Mouse (Mus musculus) lung, postnatal 14 days (tissue): ENCODE results near the gene Sumo2.
"Not testable (repeated sequence)": the region's sequence is repeated elsewhere in the genome, so short reads cannot be mapped to it uniquely, and the experiment has no call there.

Source experiments
- DNase-seq: peaks from one replicate; pipeline ENCODE4 v3.0.0; 2021

Gene Sumo2

GRCm38 (mm10) chr11:115518693-115519092, 17.4 kb downstream of the Sumo2 start:
- no peak for DNase-seq

GRCm38 (mm10) chr11:115516942-115517341, 19.1 kb downstream of the Sumo2 start:
- no peak for DNase-seq

GRCm38 (mm10) chr11:115515021-115515420, 21.1 kb downstream of the Sumo2 start:
- no peak for DNase-seq

GRCm38 (mm10) chr11:115514238-115514663, 21.8 kb downstream of the Sumo2 start, which contains the start of gene Jpt1:
Jpt1 (minus strand) TSS chr11:115514387.
- peak; percentile 95 for DNase-seq

- peak; percentile 44 for DNase-seq
These were observed 22.5 kb downstream of the Sumo2 start for GRCm38 (mm10) chr11:115513271-115514237.

- peak; percentile 45 for DNase-seq
These were observed 23.5 kb downstream of the Sumo2 start for GRCm38 (mm10) chr11:115512407-115513183.

- DNase-seq: no peak
These were observed 24.1 kb downstream of the Sumo2 start for GRCm38 (mm10) chr11:115512004-115512403.

GRCm38 (mm10) chr11:115511121-115511520, 25.0 kb downstream of the Sumo2 start:
- DNase-seq: no peak

GRCm38 (mm10) chr11:115510507-115510888, 25.6 kb downstream of the Sumo2 start:
- DNase-seq: no peak

- DNase-seq: no peak
These were observed 26.1 kb downstream of the Sumo2 start for GRCm38 (mm10) chr11:115509773-115510506.

- DNase-seq: no peak
These were observed 28.0 kb downstream of the Sumo2 start for GRCm38 (mm10) chr11:115508061-115508460.

GRCm38 (mm10) chr11:115506586-115506985, 29.5 kb downstream of the Sumo2 start:
- DNase-seq: no peak

GRCm38 (mm10) chr11:115502636-115503035, 33.4 kb downstream of the Sumo2 start:
- no peak for DNase-seq

GRCm38 (mm10) chr11:115496559-115496958, 39.5 kb downstream of the Sumo2 start:
- not testable (repeated sequence) for DNase-seq

- DNase-seq: no peak
These were observed 43.7 kb downstream of the Sumo2 start for GRCm38 (mm10) chr11:115492387-115492786.

- peak; percentile 83 for DNase-seq
These were observed 44.6 kb downstream of the Sumo2 start, which contains the start of gene Nt5c for GRCm38 (mm10) chr11:115491356-115492083. Nt5c (minus strand) TSS chr11:115491862.

- no peak for DNase-seq
These were observed 45.4 kb downstream of the Sumo2 start for GRCm38 (mm10) chr11:115490441-115491355.

GRCm38 (mm10) chr11:115488551-115489104, 47.4 kb downstream of the Sumo2 start:
- no peak for DNase-seq

- no peak for DNase-seq
These were observed 50.9 kb downstream of the Sumo2 start for GRCm38 (mm10) chr11:115485155-115485554.

GRCm38 (mm10) chr11:115483726-115484125, 52.4 kb downstream of the Sumo2 start:
- DNase-seq: peak; percentile 80

GRCm38 (mm10) chr11:115483278-115483677, 52.8 kb downstream of the Sumo2 start:
- DNase-seq: no peak
